Mouse (Mus musculus) kidney, postnatal 4 days (tissue): ENCODE measurements around the gene Gucd1.
"Not testable (repeated sequence)": the region's sequence is repeated elsewhere in the genome, so short reads cannot be mapped to it uniquely, and the experiment has no call there.

Experiments used
- DNase-seq, 2 experiments: peaks; one replicate each; pipeline ENCODE4 v3.0.0; 2021; ENCODE audit warnings: mixed read lengths in 2 of 2

Gucd1 gene

DNA sequence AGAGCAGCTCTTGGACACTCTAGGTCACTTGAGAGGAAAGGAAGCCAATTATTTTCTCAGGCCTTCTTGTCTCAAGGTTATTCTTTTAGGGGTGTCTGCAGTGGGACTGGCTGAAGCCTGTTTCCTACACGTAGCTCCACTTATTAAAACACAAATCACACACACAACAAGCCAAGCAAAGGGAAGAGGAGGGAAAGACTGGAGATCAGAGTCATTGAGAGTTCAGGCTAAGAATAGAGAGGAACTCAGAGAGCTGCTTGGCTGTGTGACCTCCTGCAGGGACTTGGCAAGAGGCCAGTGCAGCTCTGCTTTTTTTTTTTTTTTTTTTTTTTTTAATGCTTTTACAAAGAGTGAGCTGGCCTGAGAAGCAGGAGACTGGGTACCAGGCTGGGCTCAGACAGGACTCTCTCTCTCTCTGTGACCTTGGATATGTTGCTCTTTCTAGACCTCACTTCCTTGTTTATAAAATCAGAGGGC, 153.5 kb downstream of the Gucd1 start:
- DNase-seq, result peak; percentile 66 to 74

DNA sequence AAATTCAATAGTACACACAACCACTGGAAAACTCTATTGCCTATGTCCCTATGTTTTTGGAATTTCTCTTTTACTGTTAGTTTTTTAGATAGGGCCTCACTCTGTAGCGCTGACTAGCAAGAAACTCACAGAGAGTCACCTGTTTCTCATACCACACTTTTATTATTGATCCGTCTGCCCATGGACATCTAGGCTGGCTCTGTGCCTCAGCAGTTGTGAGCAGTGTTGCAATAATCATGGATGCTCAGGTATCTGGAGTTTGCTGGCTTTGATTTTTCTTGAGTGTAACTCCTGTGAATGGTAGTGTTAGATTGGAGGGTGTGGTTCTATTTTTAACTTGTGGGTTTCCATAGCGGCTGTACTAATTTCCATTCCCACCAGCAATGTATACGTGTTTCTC, 162.4 kb downstream of the Gucd1 start:
- DNase-seq, result no peak

- peak in 1 of 2 experiments; percentile 14 for DNase-seq
Measured at GRCm38 (mm10) chr10:75353838-75354241, 163.9 kb downstream of the Gucd1 start.

- no peak for DNase-seq
Measured at GRCm38 (mm10) chr10:75352541-75352940, 165.2 kb downstream of the Gucd1 start.

DNA sequence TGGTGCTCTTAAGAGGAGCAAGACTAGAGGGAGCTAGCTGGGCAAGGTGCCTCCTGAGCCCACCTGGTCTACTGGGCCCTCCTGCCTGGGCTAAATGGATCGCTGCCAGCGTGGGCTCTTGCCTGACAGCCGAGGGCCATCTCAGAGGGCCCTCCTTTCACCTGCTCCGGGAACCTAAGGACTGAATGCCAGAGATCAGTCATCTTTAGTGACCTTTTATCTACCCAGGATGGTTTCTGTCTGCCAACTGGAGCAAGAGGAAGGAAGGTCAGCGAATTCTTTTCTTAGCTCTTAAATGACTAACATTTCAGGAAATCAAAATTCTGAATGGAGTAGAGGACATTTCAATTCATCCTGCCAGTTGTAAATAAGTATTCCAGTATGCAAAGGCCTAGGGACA, 167.2 kb downstream of the Gucd1 start:
- no peak for DNase-seq

GRCm38 (mm10) chr10:75345265-75345664, 172.5 kb downstream of the Gucd1 start:
- DNase-seq, result no peak

DNA sequence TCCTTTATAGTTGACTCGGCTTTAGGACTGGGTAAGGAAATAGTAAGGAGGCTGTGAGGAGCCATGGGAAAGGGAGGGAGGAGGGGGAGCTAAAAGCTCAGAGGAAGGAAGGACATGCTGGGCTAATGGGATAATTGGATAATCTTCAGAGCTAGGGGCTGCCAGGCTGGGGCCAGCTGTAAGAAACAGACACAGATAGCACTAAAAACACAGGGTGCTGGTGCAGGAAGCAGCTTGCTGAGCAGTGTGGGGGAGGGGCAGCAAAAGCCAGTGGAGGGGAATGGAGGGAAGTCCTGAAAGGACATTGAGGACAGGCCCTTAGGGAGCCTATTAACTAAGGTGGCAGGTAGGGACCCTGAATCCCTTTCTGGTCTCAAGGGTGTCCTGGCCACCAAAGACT, 173.2 kb downstream of the Gucd1 start:
- not testable (repeated sequence) for DNase-seq

DNA sequence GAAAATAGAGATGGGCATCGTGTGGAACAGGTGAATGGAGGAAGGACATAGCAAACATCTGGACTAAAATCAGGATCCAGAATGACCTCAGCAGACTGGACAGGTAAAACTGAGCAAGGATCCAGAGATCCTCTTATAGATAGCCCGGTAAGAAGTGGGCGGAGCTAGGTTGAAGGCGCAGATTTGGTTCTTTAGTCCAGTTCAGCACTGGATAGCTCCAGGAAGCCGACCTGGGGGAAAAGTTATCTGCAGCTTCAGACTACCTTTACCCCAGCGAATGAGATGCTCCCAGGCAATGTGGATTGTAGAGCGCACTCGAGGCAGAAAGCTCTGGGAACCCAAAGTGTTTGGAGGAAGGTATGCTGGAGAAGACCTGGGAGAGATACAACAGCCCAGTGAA, 175.8 kb downstream of the Gucd1 start:
- peak in 1 of 2 experiments; percentile 49 for DNase-seq

- no peak for DNase-seq
Measured at GRCm38 (mm10) chr10:75339377-75339776, 178.4 kb downstream of the Gucd1 start.

- DNase-seq, result no peak
Measured at GRCm38 (mm10) chr10:75338852-75339251, 178.9 kb downstream of the Gucd1 start.

GRCm38 (mm10) chr10:75337231-75337630, 180.5 kb downstream of the Gucd1 start:
- DNase-seq, result no peak

GRCm38 (mm10) chr10:75335075-75335474, 182.7 kb downstream of the Gucd1 start:
- DNase-seq, result peak; percentile 51 to 56

DNA sequence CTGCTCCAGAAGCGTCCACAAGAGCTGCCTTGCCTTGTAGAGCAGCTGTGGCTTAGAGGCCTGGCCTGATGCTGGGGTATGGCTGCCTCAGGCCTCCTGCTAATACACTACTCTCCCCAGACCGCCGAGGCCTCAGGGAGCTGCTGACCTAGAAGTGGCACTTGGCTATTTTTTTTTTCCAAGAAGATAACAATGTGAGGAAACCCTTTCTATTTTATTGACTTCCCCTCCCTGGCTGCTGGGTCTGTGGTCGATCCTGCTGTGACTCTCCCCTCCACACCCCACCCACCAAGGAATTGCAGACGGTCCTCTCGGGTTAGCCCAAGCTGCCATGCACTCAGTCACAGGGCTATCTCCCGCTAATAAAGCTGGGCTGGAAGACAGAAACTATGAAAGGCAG, 183.6 kb downstream of the Gucd1 start:
- DNase-seq, result no peak

DNA sequence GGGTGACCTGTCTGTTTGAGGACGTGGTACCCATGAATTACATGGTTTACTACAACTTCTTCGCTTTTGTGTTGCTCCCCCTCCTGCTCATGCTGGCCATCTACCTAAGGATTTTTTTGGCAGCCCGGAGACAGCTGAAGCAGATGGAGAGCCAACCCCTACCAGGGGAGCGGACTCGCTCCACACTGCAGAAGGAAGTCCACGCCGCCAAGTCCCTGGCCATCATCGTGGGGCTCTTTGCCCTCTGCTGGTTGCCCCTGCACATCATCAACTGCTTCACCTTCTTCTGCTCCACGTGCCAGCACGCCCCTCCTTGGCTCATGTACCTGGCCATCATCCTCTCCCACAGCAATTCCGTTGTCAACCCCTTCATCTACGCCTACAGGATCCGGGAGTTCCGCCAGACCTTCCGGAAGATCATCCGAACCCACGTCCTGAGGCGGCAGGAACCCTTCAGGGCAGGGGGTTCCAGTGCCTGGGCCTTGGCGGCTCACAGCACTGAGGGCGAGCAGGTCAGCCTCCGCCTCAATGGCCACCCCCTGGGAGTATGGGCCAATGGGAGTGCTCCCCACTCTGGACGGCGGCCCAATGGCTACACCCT, 184.5 kb downstream of the Gucd1 start:
- no peak for DNase-seq

DNA sequence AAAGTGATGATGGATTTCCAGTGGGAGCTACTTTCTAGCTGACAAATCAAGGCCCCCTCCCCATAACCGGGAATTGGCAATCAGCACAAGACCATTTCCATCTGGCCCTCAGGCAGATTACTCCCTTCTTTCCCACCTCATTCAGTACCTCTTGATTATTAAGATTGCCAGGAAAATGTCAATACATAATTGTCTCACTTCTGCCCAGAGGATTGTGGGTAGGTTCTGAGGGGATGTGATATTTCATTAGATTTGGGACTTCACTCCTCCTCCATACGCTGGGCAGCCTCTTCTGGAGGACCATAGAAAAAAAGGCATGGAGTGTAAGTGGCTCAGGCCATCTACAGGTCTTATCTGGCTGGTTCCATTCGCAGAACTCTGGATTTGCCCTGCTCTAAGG, 185.5 kb downstream of the Gucd1 start:
- no peak for DNase-seq

- no peak for DNase-seq
Measured at GRCm38 (mm10) chr10:75328201-75328704, 189.5 kb downstream of the Gucd1 start.

DNA sequence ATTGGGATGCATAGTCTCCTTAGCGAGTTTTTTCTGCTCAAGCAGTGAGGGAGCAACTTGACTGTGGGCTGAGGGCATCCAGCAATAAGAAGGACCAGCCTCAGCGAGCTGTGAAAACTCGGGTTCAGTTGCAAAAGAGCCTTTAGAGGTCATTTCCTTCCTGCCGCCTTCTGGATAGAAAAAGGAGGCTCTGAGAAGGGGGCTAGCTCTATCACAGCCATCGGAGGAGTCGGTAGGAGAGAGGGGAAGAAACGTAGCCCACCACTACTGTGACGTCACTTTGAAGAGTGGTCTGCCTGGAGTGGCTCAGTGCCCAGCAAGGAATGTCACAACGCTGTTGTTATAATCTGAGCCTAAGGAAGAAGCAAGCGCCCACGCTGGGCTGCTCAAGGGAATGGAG, 190.7 kb downstream of the Gucd1 start:
- DNase-seq, result no peak

GRCm38 (mm10) chr10:75326553-75326952, 191.2 kb downstream of the Gucd1 start:
- DNase-seq, result peak; percentile 56 to 69

GRCm38 (mm10) chr10:75325821-75326220, 192.0 kb downstream of the Gucd1 start:
- DNase-seq, result no peak

GRCm38 (mm10) chr10:75324391-75324790, 193.4 kb downstream of the Gucd1 start:
- no peak for DNase-seq

DNA sequence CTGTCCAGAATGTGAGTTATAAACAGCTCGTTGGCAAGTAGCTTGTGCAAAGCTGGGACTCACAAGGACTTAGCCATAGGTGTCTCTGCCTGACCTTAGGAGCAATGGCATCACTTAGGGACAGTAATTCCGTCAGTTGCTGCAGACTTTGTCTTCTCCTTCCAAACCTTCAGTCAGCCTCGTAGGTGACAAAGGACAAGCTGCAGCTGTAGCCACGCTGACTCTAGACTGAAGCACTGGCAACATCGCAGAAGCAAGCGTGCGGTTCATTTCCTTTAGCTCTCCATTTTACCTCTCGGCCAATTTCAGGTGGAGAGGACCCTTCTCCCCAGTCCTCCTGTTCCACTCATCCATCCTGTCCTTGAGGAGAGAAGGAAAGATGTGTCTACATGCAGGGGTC, 193.8 kb downstream of the Gucd1 start:
- no peak for DNase-seq

GRCm38 (mm10) chr10:75322966-75323365, 194.8 kb downstream of the Gucd1 start:
- DNase-seq, result peak; percentile 46 to 49

DNA sequence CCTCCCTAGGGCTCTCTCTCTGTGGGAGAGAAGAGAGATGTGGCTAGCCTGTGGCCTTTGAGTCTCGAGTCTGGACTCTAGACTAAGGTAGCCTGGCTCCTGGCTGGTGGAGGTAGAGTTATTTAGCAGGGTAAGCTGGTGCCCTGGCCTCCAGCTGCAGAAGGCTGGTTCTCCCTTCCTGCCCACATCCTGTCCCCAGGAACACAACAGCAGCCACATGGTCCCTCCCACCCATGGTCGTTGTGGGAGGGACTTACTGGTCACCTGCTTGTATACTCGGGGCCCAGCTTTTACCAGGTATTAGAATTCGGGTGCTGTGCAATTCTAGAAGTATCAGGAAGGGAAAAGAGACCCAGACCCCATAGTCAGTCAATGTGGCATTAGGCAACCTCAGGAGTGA, 197.5 kb downstream of the Gucd1 start:
- DNase-seq, result no peak

DNA sequence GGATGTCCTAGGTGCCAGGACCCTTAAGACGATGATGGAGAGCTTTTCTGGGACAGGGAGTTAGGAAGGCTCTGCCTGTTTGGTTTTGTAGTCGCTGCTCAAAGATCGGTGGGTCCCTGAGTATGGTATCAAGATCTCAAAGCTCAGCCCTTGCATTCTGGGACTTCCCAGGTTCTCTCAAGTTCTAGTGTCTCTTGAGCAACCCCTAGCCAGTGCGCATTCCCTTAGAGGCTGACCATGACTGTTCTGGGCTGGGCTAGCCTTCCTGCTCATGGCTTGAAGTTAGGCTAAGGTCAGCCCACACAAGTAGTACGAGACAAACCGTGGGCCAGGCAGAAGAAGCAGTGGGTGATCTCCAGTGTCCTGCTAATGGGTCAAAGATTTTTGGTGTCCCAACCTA, 199.6 kb downstream of the Gucd1 start:
- DNase-seq, result no peak
